Mouse (Mus musculus) forebrain, embryonic 11.5 days (tissue): ENCODE data around the gene Zc2hc1c. TPM values are rescaled to one million over a fixed set of nuclear protein-coding genes. Genes with fewer than 3 reads are reported as not detected.
A peak's percentile ranks its signal among the peaks of the same experiment; 100 is the strongest.

Experiments
- ATAC-seq: fragments of 200-750 bp; cut with Nextera tagmentation; replicated peaks from 2 replicates; pipeline ENCODE4 v1.8.0; 2017; ENCODE audit warnings: moderate TSS enrichment; ENCODE audit not compliant: low FRiP score
- DNase-seq: peaks from one replicate; pipeline ENCODE4 v3.0.0-alpha.2; 2017; ENCODE audit warnings: low spot score
- H3K27ac ChIP-seq: fragments of 300-500 bp; sonication (generic); 2 replicates; pipeline ENCODE4 v1.5.1; 2014; ENCODE audit warnings: low read depth, low read length
- H3K27me3 ChIP-seq: fragments of 300-500 bp; sonication (generic); 2 replicates; pipeline ENCODE4 v1.6.1; 2014; ENCODE audit warnings: mild to moderate bottlenecking, low read length, mixed read lengths; ENCODE audit not compliant: control insufficient read depth, insufficient read depth
- H3K36me3 ChIP-seq: fragments of 300-500 bp; sonication (generic); 2 replicates; pipeline ENCODE4 v1.6.1; 2014; ENCODE audit warnings: mild to moderate bottlenecking, low read length, moderate library complexity, mixed read lengths; ENCODE audit not compliant: control insufficient read depth, insufficient read depth
- H3K4me1 ChIP-seq: fragments of 300-500 bp; sonication (generic); replicated peaks from 2 replicates; pipeline ENCODE4 v1.6.1; 2014; ENCODE audit warnings: low read length, mixed read lengths; ENCODE audit not compliant: control insufficient read depth, insufficient read depth
- H3K4me2 ChIP-seq: fragments of 300-500 bp; sonication (generic); 2 replicates; pipeline ENCODE4 v1.6.1; 2014; ENCODE audit warnings: low read depth, mild to moderate bottlenecking, low read length, moderate library complexity, mixed read lengths; ENCODE audit not compliant: severe bottlenecking
- H3K4me3 ChIP-seq: fragments of 300-500 bp; sonication (generic); 2 replicates; pipeline ENCODE4 v1.5.1; 2014; ENCODE audit warnings: low read depth, low read length
- H3K9ac ChIP-seq: fragments of 300-500 bp; sonication (generic); 2 replicates; pipeline ENCODE4 v1.6.1; 2014; ENCODE audit warnings: low read length
- H3K9me3 ChIP-seq: fragments of 300-500 bp; sonication (generic); 2 replicates; pipeline ENCODE4 v1.6.1; 2016; ENCODE audit warnings: low read length, mixed read lengths; ENCODE audit not compliant: control insufficient read depth
- WGBS: fragments of 180-500 bp; shearing (Covaris S2); extraction: QIAGEN DNeasy Blood & Tissue Kit; methylation state at CpG from one replicate; pipeline ENCODE4 v1.1.7; 2014; 5-methylcytosine and 5-hydroxymethylcytosine counted together
- polyA plus RNA-seq: library from polyadenylated mRNA; unstranded; fragments of >200 nt; fragmentation: Nextera tagmentation; extraction: Ambion mirVana; gene quantifications from 2 replicates; pipeline ENCODE4 v1.2.1, GENCODE M21; 2014

Gene Zc2hc1c
- 1.2 and 1.8 TPM in 2 replicates for polyA plus RNA-seq

GRCm38 (mm10) chr12:85288486-85289156 lies at the start of gene Zc2hc1c:
Zc2hc1c (plus strand) TSS chr12:85288591.
- peak within 1 kb of the TSS; percentile 60 for H3K4me2 ChIP-seq
- peak within 1 kb of the TSS; percentile 36 for H3K4me3 ChIP-seq
- no peaks in the 10 kb centered on the region for H3K36me3 ChIP-seq
- H3K27me3 ChIP-seq, result no peaks in the 10 kb centered on the region
- WGBS, result 3% methylated on average over 30 of the region's 31 CpGs
- no peaks in the 10 kb centered on the region for H3K9me3 ChIP-seq
- ATAC-seq, result peak; percentile 94
- peak within 1 kb of the TSS; percentile 56 for H3K9ac ChIP-seq
- peak; percentile 94 for DNase-seq
- H3K27ac ChIP-seq, result no peak within 1 kb of the TSS
- no peaks in the 10 kb centered on the region for H3K4me1 ChIP-seq

GRCm38 (mm10) chr12:85252083-85252482 lies 36.3 kb upstream of the Zc2hc1c start:
- DNase-seq (no peak), ATAC-seq (no peak)
- Histone ChIP-seq H3K9me3 (no peaks in the 10 kb centered on the region), H3K4me1 (no peaks in the 10 kb centered on the region), H3K27ac (no peak overlapping the region), H3K36me3 (no peaks in the 10 kb centered on the region), H3K9ac (no peak overlapping the region), H3K27me3 (no peaks in the 10 kb centered on the region), H3K4me2 (no peak overlapping the region), H3K4me3 (no peak overlapping the region)
- 86% methylated on average over 3 of the region's 3 CpGs for WGBS

- H3K9ac ChIP-seq, result no peak overlapping the region
- H3K27ac ChIP-seq, result no peak overlapping the region
- H3K9me3 ChIP-seq, result no peaks in the 10 kb centered on the region
- DNase-seq, result no peak
- 77% methylated on average over 7 of the region's 7 CpGs for WGBS
- no peaks in the 10 kb centered on the region for H3K27me3 ChIP-seq
- H3K4me2 ChIP-seq, result no peak overlapping the region
- ATAC-seq, result no peak
- no peaks in the 10 kb centered on the region for H3K36me3 ChIP-seq
- H3K4me3 ChIP-seq, result no peak overlapping the region
- H3K4me1 ChIP-seq, result no peaks in the 10 kb centered on the region
Measured at GRCm38 (mm10) chr12:85256074-85256751, 32.2 kb upstream of the Zc2hc1c start.

DNA sequence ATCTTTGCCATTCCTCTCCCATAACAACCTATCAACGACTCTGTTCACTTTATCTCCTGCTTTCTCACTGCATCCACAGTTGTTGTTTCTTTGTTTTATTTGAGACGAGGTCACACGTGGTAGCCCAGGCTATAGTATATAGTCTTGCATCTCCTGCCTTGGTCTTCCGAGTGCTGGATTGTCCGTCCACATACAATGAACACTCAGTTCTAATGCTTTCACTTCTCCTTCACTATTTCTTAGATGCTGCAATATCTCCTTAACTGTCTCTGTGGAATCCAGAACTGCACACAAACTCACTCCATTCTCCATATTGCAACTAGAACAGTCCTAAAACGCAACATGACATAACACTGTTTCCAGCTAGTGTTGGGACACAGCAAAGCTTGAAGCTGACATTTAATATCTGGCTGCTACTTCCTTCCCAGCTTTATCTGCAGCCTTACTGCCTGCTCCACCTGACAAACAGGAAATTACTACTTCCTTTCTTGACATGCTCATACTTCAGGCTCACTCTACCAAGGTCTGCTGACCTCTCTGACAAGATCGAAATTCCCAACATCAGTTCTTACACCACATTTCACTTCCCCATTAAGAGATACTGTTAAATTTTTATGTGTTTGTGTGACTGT lies 31.3 kb upstream of the Zc2hc1c start:
- WGBS, result 90% methylated on average over 7 of the region's 7 CpGs
- DNase-seq, result no peak
- Histone ChIP-seq H3K4me1 (no peaks in the 10 kb centered on the region), H3K4me3 (no peak overlapping the region), H3K27ac (no peak overlapping the region), H3K27me3 (no peaks in the 10 kb centered on the region), H3K36me3 (no peaks in the 10 kb centered on the region), H3K4me2 (no peak overlapping the region), H3K9ac (no peak overlapping the region), H3K9me3 (no peaks in the 10 kb centered on the region)
- ATAC-seq, result no peak

DNA sequence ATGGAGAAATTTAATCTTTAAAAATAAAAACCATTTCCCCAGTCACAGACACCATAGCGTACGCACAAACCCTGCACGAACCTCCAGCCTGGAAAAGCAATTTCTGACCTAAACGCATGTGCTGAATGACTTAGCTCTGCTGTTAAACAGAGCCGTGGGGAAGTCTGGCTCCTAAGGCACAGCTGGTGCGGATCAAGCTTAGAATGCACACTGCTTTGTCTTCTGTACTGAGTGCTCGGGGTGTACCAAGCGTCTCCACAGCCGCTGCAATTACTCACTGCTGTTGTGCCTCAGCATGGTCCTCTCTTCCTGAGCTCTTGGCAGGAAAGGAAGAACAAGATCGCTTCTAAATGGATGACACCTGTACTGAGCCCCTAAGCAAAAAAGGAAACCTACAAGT lies 25.9 kb upstream of the Zc2hc1c start:
- 61% methylated on average over 10 of the region's 10 CpGs for WGBS
- Histone ChIP-seq H3K4me1 (no peaks in the 10 kb centered on the region), H3K27me3 (no peaks in the 10 kb centered on the region), H3K4me3 (no peak overlapping the region), H3K9me3 (no peaks in the 10 kb centered on the region), H3K27ac (no peak overlapping the region), H3K4me2 (no peak overlapping the region), H3K9ac (no peak overlapping the region), H3K36me3 (no peaks in the 10 kb centered on the region)
- no peak for ATAC-seq
- DNase-seq, result peak; percentile 56

- H3K27ac ChIP-seq, result no peak overlapping the region
Measured at GRCm38 (mm10) chr12:85263190-85263589, 25.2 kb upstream of the Zc2hc1c start.

DNA sequence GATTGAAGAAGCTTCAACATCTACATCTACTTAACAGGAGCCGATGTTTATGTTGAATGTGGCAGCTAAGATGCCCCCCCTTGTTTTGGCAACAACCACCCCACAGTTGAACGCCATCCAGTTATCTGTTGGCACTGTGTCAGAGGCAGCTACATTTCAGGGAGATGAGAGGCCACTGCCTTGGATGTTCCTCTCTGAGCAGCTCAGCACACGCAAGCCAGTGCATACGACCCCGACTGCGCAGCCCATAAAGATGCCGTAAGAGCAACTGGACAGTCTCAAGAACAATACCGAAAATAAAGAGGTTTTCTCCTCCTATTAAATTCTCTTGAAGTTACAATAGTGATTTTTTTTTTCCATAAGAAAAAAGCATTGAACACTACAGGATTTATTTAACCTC lies 23.9 kb upstream of the Zc2hc1c start:
- WGBS, result 93% methylated on average over 8 of the region's 8 CpGs
- H3K4me3 ChIP-seq, result no peak overlapping the region
- H3K27me3 ChIP-seq, result no peaks in the 10 kb centered on the region
- no peak overlapping the region for H3K9ac ChIP-seq
- no peak overlapping the region for H3K27ac ChIP-seq
- no peaks in the 10 kb centered on the region for H3K4me1 ChIP-seq
- DNase-seq, result no peak
- no peak overlapping the region for H3K4me2 ChIP-seq
- H3K9me3 ChIP-seq, result no peaks in the 10 kb centered on the region
- H3K36me3 ChIP-seq, result no peaks in the 10 kb centered on the region
- no peak for ATAC-seq

More at GRCm38 (mm10) chr12:85263190-85263589, 25.2 kb upstream of the Zc2hc1c start:
- Histone ChIP-seq H3K4me2 (no peak overlapping the region), H3K9ac (no peak overlapping the region), H3K27me3 (no peaks in the 10 kb centered on the region), H3K9me3 (no peaks in the 10 kb centered on the region), H3K36me3 (no peaks in the 10 kb centered on the region), H3K4me3 (no peak overlapping the region), H3K4me1 (no peaks in the 10 kb centered on the region)
- no peak for ATAC-seq
- no peak for DNase-seq
- WGBS, result 84% methylated on average over 5 of the region's 5 CpGs

GRCm38 (mm10) chr12:85264940-85265339 lies 23.5 kb upstream of the Zc2hc1c start:
- no peak overlapping the region for H3K4me3 ChIP-seq
- H3K9ac ChIP-seq, result no peak overlapping the region
- H3K36me3 ChIP-seq, result no peaks in the 10 kb centered on the region
- H3K27me3 ChIP-seq, result no peaks in the 10 kb centered on the region
- ATAC-seq, result no peak
- no peaks in the 10 kb centered on the region for H3K9me3 ChIP-seq
- H3K27ac ChIP-seq, result no peak overlapping the region
- no peak overlapping the region for H3K4me2 ChIP-seq
- no peaks in the 10 kb centered on the region; the same call in 1 of the 2 replicates for H3K4me1 ChIP-seq
- 73% methylated on average over 7 of the region's 7 CpGs for WGBS
- no peak for DNase-seq
